Mouse (Mus musculus) MN1 (cell line): ENCODE results near the gene Cep128.
"Not testable (repeated sequence)": the region's sequence is repeated elsewhere in the genome, so short reads cannot be mapped to it uniquely, and the experiment has no call there.

ENCODE experiments used
- DNase-seq: peaks from one replicate; pipeline ENCODE4 v3.0.0-alpha.2; 2016; ENCODE audit warnings: low spot score

Cep128 gene

DNA sequence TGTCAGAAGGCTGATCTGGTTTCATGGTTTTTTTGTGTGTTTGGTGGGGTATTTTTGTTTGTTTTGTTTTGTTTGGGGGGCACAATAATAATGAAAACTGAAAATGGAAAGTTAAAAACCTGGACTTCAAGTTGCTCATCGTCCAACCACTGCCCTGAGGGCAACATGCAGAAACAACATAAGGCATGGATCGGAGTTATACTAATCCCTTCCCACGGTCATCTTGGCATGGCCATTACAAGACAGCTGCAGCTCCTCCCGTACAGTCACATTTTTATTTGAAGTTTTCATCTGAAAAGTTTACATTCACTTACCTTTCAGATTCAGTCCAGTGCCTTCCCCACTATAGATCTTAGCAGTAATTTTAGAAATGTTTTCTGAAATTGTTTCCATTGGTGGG, 321.5 kb downstream of the Cep128 start:
- DNase-seq, result no peak

DNA sequence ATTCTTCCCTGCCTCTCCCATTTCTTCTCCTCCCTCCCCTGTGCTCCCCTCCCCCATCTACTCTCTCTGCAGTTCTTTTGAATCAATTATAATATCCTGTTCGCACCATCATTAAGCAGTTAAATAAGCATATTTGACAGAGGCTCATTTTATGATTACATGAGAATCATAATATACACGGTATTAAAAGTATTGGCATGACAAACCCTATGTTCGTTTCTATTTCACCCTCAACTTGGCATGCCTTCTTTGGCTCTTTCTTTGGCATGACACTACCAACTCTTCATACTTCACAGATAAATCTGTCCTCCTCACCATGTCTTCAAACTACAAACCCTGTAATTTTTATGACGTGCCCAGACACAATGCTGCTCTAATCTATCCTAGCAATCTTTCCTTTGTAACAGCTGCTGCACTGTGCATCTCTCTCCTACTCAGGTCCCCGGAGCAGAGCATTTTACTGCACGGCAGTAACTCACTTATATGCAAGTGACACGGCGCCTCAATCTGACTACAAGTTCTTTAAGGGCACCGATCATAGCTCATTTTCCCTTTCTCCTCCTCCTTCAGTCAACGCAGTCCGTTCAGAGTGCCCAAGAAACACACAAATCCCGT, 324.4 kb downstream of the Cep128 start:
- DNase-seq, result no peak

DNA sequence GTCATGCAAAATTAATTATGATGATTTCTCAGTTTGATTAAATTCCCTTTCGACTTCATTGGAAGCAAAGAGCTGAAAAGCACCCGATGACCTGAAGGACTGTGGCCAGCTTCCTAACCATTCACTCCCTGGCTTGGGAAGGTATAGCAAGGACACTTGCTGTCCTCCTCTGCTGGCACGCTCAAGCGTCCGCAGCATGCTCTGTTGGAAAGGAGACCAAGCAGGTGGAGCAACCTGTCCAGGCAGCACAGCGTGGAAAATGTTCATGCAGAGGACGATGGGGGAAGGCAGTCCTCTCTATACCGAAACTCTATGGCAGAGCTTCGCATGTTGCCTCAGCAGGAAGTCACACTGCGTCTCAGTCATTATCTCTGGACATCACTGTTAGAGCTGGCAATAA, 327.3 kb downstream of the Cep128 start:
- DNase-seq, result no peak

DNA sequence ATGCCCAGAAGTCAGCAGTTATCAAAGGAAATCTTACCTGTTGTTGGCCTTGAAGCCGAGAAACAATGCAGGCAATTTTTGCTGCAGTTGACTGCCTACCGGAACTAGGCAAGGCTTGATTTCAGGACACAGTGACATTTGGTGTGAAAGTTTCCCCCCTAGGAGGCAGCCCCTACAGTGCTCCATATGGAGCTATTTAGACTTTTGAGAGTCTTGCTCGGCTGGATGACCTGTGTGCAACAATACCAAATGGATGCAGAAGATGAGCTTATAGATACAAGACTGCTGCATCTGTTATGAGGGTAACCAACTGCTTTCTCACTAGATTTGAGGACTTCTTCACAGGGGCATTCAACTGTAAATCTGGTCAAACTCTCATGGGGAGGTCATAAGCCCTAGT, 331.9 kb downstream of the Cep128 start:
- DNase-seq, result no peak

DNA sequence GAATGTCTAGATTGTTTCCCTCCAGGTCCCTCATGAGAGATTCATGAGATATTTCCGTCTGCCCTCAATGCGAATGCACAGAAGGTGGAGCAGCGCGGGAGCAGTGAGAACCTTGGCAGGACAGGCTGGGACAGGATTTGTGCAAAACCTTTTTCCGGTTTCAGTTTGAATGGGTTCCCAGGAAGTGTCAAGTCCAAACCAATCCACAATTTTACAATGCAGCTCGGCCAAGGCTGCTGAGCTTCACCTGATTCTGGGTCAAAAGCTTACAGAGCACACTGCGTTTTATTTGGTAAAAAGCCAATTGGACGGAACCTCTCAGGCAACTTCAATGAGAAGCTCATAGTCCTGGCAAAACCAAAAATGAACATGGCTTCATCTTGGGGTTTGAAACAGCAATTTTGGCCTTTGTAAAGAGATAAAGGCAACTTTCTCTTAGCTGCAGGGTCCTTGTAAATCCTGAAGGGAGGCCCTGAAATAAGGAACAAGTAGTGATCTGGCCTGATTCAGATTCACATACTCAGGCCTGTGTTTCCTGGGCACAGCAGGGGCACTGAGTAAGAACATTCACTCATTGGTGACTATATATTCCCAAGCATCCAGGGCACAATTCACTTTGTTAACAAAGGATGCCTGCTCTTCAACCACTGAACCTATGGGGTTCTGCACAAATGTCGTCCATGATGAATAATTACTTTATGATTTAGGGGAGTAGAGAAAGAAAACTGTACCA, 333.4 kb downstream of the Cep128 start:
- no peak for DNase-seq

DNA sequence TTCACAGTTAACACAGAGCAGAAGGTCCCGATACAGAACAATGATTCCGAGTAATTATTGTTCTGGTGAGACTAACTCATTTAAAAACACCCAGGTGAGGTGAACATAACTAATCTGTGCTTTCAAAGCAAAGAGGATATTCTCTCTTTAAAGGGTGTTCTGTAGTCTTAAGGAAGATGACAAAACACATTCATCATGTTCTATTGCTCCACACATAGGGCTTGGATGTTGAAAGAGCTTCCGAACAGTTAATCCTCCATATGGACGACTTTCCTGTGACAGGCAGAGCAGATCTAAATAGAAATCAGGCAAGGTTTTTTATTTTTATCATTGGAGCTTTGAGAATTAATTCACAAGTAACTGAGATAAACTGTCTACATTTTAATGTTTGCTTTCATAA, 342.8 kb downstream of the Cep128 start:
- no peak for DNase-seq

DNA sequence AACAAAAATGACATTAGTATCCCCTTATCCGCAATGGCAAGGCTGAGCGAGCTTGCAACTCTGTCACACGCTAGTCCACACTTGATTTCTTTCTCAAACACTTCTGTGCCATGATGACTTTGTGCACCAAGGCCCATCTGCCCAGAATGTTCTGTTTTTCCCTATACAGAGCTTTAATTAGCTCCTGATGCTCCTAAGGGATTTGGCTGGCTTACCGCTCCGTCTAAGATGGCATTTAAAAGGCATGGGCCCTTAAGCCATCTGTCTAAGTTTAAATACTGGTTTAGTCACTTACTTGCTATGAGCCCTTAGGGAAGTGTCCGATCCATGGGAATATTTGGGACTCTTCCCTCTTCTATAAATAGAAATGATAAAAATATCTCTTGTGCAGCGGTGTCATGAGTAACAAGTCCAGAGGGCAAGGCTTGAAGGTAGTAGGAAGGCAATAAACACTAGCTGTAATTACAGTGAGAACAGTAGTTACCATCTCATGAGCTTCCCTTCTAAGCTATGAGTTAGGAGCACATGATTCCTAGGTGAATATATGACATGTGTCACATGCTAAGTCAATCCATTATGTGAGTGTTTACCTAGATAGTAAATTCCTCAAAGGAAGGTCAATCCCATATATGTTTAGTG, 343.8 kb downstream of the Cep128 start:
- DNase-seq, result no peak

DNA sequence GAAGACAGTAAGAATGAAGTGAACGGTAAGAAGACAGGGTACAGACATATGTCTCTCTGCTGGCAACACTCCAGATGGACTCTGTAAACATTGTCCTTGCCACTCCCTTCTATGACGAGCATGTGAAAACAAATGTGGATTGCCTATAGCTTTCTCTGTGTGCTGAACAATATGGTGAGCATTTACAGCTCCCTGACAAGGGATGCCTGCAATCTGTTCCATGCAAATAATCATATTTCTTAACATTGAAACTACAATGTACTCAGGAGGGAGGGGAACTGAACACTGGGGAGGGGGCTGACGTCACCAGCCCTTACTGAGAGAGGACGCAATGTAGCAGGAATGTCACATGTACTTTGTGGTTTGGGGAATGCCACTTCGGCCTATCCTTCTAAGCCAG, 355.1 kb downstream of the Cep128 start:
- no peak for DNase-seq

DNA sequence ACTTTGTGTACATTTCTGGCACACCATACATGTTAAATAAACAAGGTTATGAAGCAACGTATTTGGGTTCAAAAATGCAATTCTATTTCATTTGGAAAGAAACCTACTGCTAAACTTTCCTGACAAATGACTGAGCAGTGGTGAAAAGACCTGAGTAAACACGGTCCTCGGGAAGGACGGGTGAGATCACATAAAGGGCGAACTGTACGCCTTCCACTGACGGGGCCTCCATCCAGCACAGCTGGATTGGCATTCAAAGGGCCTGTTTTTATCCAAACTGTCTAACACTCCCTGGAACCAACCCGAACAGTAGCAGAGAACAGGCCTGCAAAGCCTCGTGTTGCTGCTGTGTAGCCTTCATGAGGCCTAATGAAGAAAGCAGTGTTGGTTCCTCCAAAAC, 356.5 kb downstream of the Cep128 start:
- DNase-seq, result no peak

DNA sequence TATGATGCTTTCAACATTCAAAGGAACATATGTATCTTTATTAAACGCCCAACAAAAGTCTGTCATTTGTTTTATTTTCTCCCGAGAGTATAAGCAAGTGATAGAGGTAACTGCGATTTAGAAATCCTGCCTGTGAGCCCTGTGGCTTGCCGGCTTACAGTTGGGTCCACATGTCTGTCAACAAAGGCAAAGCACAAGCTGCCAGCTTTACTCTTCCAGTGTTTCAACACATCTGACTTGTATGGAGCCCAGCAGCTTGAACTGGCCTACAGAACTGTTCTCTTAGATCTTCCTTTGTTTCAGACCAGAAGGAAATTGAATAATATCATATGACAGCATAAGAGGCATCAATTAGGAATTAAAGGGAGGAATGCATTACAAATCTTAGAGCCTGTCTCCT, 357.1 kb downstream of the Cep128 start:
- no peak for DNase-seq

DNA sequence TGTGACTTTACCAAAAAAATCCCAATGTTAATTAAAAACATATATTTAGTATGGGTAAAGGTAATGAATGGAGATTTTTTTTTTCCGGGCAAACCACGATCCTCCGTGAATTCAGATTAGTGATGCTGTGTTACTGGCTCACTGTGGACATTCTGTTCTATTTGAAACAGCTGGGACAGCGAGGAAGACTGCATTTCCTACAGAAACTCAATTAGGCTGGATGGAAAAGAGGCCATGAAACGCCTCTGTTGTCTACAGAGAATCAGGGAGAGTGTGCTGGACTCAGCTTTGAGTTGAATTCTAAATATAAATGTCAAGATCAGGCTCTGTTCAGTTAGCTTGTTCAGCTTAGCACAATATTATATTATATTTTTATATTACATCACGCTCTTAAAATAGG, 369.1 kb downstream of the Cep128 start:
- DNase-seq, result no peak

DNA sequence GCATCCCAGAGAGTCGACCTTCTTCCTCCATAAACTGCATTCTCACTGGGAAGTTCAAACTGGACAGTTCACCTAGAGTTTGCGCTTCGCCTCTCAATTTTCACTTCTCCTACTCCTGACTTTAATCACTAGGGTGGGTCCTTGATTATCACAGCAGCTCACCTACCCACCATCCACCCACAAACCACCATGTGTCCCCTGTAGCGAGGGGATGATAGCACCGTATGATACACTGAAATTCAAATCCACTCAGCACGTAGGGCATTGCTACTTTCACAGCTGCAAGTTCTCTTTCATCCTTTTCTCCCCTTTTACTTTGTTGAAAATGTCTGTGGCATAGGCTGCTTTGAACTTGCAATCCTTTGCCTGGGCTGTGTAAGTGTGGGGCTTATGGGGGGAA, 371.2 kb downstream of the Cep128 start:
- DNase-seq, result no peak

DNA sequence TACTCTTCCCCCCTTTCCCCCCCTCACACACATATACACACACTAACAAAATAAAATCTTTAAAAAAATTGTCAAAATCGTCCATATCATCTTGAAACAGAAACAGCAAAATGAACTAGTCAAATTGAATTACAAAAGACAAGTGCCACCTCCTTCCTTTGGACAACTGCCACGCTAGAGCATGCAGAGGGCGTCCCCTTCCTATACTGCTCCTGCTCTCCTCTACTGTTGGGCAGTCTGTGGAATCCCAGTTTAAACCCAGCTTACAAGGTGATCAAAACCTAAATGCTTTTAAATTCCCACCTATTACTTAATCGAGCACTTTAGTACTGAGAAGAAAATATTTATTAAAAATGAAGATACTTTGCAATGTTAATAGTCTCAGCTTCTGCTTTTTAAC, 372.0 kb downstream of the Cep128 start:
- DNase-seq, result no peak

DNA sequence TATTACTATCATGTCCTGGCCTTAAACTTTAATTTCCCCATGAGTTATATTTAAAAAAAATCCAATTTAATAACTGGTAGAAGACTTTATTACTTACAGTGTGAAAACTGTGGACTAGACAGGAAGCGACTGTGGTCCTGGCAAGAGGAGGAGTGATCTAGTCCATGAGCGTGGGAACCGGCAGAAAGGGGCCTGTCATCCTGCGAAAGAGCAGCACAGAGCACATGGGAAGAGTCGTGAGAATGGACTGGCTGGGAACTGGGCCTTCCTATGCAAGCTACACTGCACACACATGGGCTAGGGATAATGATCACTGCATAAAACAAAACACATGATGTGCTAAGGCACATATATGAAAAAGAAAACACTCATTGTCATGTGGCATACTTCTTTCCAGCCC, 375.5 kb downstream of the Cep128 start:
- no peak for DNase-seq

DNA sequence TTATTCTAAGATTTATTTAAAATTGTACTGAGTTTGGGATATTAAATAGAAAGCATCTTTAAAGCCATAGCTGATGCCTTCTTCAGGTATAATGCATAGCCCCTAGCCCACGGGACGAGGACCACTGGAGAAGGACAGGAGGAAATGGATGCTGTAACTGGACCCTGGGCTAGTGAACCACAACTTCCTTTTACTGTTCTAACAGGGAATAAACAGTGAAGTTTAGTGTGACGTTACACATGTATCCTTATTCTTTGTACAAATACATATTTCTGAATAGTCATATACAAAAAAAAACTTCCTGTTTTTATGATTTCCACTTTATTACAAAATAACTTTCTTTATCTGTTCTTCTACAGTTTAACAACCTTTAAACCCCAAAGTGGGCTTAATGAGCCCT, 376.0 kb downstream of the Cep128 start:
- DNase-seq, result no peak

DNA sequence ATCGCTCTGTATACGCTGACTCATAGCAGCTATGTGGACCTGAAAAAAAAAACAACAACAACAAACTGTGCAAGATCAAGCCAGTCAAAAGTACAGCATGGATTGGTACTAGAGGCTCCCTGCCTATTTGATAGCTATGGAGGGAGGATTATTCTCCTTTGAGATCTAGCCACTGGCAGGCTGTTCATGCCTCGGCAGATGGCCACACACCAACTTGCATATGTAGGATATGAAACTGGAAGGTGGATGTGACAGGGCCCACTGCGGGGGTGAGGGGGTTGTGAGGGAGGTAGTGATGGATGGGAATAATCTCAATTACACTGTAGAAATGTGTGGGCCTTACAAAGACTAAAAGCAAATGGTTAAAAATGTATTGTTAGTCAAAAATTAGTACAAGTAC, 386.7 kb downstream of the Cep128 start:
- DNase-seq, result no peak

DNA sequence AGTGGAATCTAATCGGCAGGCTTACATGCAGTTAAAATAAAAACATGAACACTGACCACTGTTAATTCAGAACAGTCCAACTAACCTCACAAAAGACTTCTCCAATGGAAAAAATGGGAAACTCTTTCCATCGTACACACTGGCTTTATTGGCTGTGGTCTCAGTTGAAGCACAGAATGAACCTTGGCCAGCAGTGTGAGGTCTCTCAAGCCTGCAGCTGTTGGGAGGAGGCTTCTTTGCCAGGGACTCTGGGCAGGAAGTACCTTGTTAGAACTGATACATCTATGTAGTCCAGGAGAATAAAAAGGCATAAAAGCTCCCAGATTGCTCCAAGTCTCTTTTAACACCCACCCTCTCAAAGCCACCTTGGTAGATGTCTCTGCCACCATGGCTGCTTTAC, 390.9 kb downstream of the Cep128 start:
- DNase-seq, result no peak

DNA sequence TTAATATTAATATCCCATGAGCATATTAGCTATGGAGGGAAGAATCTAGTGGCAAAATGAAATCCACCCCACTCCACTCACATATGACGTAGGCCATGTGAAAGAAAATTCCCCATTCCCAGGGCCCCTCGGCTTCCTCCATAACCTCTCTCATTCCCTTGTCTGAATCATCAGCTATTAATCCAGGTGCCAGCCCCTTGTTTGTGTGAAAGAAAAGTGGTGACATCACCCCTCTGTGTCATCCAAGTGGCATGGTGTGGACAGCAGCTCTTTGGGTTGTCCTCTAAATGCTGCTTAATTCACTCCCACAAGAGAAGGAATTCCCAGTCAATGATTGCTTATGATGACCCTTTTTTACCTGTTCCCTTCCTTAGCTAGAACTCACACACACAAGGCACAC, 396.4 kb downstream of the Cep128 start:
- no peak for DNase-seq

DNA sequence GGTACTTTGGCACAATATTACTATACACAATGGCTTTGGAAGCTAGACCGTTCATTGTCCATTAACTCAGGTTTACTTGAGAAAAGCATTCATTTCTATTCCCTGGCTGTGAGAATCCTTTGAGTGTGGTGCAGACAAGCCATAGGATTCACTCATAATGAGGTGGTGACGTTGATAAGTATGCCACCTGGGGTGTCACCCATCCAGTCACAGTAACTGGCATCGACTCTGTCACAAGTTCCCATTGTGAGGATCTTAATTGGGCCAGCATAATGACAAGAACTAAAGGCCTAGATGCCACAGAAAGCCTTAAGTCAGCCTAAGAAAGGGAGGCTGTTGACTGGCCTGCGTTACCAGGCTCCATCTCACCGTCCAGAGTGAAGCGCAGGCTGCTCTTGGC, 396.9 kb downstream of the Cep128 start:
- no peak for DNase-seq

DNA sequence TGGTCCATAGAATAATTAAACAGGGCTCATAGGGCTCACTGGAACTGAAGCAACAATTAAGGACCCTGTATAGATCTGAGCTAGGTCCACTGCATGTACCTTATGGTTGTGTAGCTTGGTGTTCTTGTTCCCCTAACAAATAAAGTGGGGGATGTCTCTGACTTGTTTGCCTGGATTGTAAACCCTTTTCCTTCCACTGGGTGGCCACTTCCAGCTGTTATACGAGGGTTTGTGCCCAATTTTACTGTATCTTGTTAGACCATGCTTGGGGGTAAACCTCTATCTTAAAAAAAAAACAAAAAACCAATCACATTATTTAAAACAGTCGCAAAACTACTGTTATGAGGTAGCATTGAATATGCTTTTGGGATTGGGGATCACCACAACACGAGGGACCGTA, 402.2 kb downstream of the Cep128 start:
- DNase-seq, result no peak

DNA sequence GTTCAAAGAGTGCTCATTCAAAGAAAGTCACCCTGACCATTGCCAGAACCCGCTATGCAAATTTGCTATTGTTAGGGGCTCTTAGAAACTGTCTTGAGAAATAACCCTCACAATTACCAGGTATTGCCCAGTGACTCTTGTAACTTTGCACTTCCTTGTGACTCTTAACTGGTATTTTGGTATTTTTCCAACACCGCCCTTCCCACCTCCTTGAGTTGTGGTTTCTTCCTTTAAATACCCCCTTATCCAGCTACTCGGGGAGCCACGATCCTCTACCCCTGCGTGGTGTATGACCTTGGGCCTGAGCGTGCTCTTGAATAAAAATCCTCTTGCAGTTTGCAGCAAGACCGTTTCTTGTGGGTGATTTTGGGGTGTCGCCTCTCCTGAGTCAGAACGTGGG, 407.8 kb downstream of the Cep128 start:
- DNase-seq, result not testable (repeated sequence)

DNA sequence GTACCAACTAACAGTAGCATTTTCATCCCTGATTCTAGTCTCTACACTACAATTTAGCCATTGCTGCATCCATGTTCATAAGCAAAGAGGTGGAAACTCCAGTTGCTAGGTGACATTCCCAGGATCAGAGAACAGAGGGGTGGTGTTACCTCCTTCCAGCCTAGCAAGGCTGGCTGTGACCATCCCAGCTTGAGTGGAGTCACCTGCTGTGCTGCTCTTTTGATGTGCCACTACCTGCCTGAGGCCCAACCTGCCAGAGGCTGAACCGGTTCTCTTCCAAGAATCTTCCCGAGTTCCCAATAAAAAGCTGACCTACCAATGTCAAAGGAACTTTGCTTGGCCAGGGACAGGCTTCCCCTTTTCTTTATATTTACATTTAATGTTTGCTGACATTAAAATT, 408.8 kb downstream of the Cep128 start:
- no peak for DNase-seq

DNA sequence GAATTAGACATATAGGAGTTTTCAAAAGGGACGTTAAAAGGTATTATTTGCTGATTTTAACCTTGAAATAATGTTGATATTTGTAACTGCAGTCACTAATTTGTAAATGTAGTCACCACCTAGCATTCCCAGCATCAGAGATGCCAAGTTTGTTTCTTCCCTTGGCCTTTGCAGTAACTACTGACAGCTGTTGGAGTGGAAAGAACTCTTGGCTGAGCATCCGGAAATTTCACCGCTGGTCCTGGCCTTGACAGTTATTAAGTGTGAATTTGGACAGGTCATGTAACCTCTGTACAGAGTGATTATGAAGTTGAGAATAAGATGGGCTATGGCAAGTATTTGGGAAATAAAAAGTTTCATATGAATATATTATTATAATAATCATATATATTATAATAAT, 413.1 kb downstream of the Cep128 start:
- no peak for DNase-seq
